Mouse (Mus musculus) CH12.LX (cell line): ENCODE measurements around the gene Abhd4.

ENCODE experiments used
- CTCF ChIP-seq, 2 experiments: IDR thresholded peaks in 1 of 2; conservative IDR thresholded peaks in 1 of 2; 2 replicates each; pipeline ENCODE4 v1.5.1; 2011 to 2012; ENCODE audit warnings: low read depth in 2 of 2, low read length in 2 of 2, improper control_type of control experiment in 1 of 2, inconsistent platforms in 1 of 2, mild to moderate bottlenecking in 1 of 2, moderate library complexity in 1 of 2
- ELF1 ChIP-seq: IDR thresholded peaks from 2 replicates; pipeline ENCODE4 v1.6.1; 2014; ENCODE audit warnings: low read depth, mild to moderate bottlenecking, inconsistent platforms, low read length, improper control_type of control experiment
- EP300 ChIP-seq: IDR thresholded peaks from 2 replicates; pipeline ENCODE4 v1.6.1; 2011; ENCODE audit warnings: low read length, improper control_type of control experiment
- JUN ChIP-seq: IDR thresholded peaks from 2 replicates; pipeline ENCODE4 v1.6.1; 2011; ENCODE audit warnings: low read depth, mild to moderate bottlenecking, low read length, improper control_type of control experiment, moderate library complexity; ENCODE audit not compliant: insufficient read depth
- JUND ChIP-seq: conservative IDR thresholded peaks from 2 replicates; pipeline ENCODE4 v1.6.1; 2011; ENCODE audit warnings: low read depth, low read length, improper control_type of control experiment
- NELFE ChIP-seq: IDR thresholded peaks from 2 replicates; pipeline ENCODE4 v1.6.1; 2011; ENCODE audit warnings: low read depth, low read length, improper control_type of control experiment
- POLR2A ChIP-seq: IDR thresholded peaks from 2 replicates; pipeline ENCODE4 v1.6.1; 2011; ENCODE audit warnings: low read depth, mild to moderate bottlenecking, improper control_type of control experiment, low read length
- POLR2AphosphoS2 ChIP-seq: IDR thresholded peaks from 2 replicates; pipeline ENCODE4 v1.6.1; 2011; ENCODE audit warnings: low read depth, low read length, improper control_type of control experiment
- ZKSCAN1 ChIP-seq: IDR thresholded peaks from 2 replicates; pipeline ENCODE4 v1.6.1; 2012; ENCODE audit warnings: low read depth, inconsistent platforms, low read length, improper control_type of control experiment, borderline replicate concordance

- TF ChIP-seq CTCF (conservative IDR thresholded peaks at IDR 0.05 in 1 of 2, IDR thresholded peaks at IDR 0.05 in 1 of 2; ENCODE audit: low read depth in 2 of 2, low read length in 2 of 2) (no peak), ZKSCAN1 (no peak), EP300 (no peak), JUND (no peak), ELF1 (no peak), JUN (no peak), POLR2AphosphoS2 (no peak), NELFE (no peak), POLR2A (no peak)
Measured at GRCm38 (mm10) chr14:54265951-54266350, 12.0 kb downstream of the Abhd4 start.
